Mouse (Mus musculus) CD4-positive, CD25-positive, alpha-beta regulatory T cell, adult 2 months (primary cell): ENCODE results near the gene Yipf6.
A peak's percentile ranks its signal among the peaks of the same experiment; 100 is the strongest.

Experiments
- DNase-seq: peaks from one replicate; pipeline ENCODE4 v3.0.0-alpha.2; 2012; ENCODE audit warnings: low read depth, low spot score

Gene Yipf6

GRCm38 (mm10) chrX:98936101-98936500, at the start of gene Yipf6:
TSS of gene Yipf6 (plus strand) at chrX:98936316.
- no peak for DNase-seq

GRCm38 (mm10) chrX:98890072-98890405, 46.1 kb upstream of the Yipf6 start:
- no peak for DNase-seq

- no peak for DNase-seq
These were observed 45.6 kb upstream of the Yipf6 start, which contains the start of gene Ophn1 for GRCm38 (mm10) chrX:98890406-98891116. TSS of gene Ophn1 (minus strand) at chrX:98891025.

- no peak for DNase-seq
These were observed 37.8 kb upstream of the Yipf6 start for GRCm38 (mm10) chrX:98898307-98898706.

- no peak for DNase-seq
These were observed 31.9 kb upstream of the Yipf6 start for GRCm38 (mm10) chrX:98904226-98904625.

- no peak for DNase-seq
These were observed 27.2 kb upstream of the Yipf6 start for GRCm38 (mm10) chrX:98908910-98909309.

- peak; percentile 42 for DNase-seq
These were observed 16.7 kb upstream of the Yipf6 start for GRCm38 (mm10) chrX:98919423-98919822.

- DNase-seq: peak; percentile 96
These were observed 815 bp downstream of the Yipf6 start for GRCm38 (mm10) chrX:98936707-98937554.

- DNase-seq: peak; percentile 94
These were observed 1.6 kb downstream of the Yipf6 start for GRCm38 (mm10) chrX:98937555-98938294.

- peak; percentile 67 for DNase-seq
These were observed 17.8 kb downstream of the Yipf6 start for GRCm38 (mm10) chrX:98953941-98954340.

- no peak for DNase-seq
These were observed 22.2 kb downstream of the Yipf6 start for GRCm38 (mm10) chrX:98958287-98958686.

- DNase-seq: no peak
These were observed 22.9 kb downstream of the Yipf6 start for GRCm38 (mm10) chrX:98959050-98959449.

GRCm38 (mm10) chrX:98963742-98964141, 27.6 kb downstream of the Yipf6 start:
- no peak for DNase-seq

GRCm38 (mm10) chrX:98964513-98964912, 28.4 kb downstream of the Yipf6 start:
- DNase-seq: no peak

- peak; percentile 35 for DNase-seq
These were observed 50.5 kb downstream of the Yipf6 start for GRCm38 (mm10) chrX:98986611-98987010.

GRCm38 (mm10) chrX:98989574-98989973, 53.5 kb downstream of the Yipf6 start:
- peak; percentile 39 for DNase-seq
